Mouse (Mus musculus): ENCODE measurements around the gene Lrmda. TPM values are rescaled to one million over a fixed set of nuclear protein-coding genes. Genes with fewer than 3 reads are reported as not detected.
"Not testable (repeated sequence)": the region's sequence is repeated elsewhere in the genome, so short reads cannot be mapped to it uniquely, and the experiment has no call there.

Gene Lrmda
- polyA plus RNA-seq, 1 experiment from 2014 or later: 0.23 TPM

- no peak overlapping the region for H3K4me3 ChIP-seq (replicated peaks)
- peaks cover 39% of the 10 kb centered on the region for H3K4me1 ChIP-seq (replicated peaks)
- no peak overlapping the region for H3K27ac ChIP-seq
- peak; percentile 47 for ATAC-seq
- WGBS: 19% methylated on average over 6 of the region's 6 CpGs
- peak overlapping the region; percentile 26 for H3K4me2 ChIP-seq (replicated peaks)
- H3K36me3 ChIP-seq: no peaks in the 10 kb centered on the region
- H3K9me3 ChIP-seq: no peaks in the 10 kb centered on the region
- no peak overlapping the region for H3K9ac ChIP-seq (replicated peaks)
- peaks cover 47% of the 10 kb centered on the region for H3K27me3 ChIP-seq
Observed at GRCm38 (mm10) chr14:22578224-22578623, 558.7 kb downstream of the Lrmda start.

- no peak for ATAC-seq
Observed at GRCm38 (mm10) chr14:22578986-22579385, 559.5 kb downstream of the Lrmda start.

GRCm38 (mm10) chr14:22582065-22582464 lies 562.6 kb downstream of the Lrmda start:
- peaks cover 24% of the 10 kb centered on the region for H3K27me3 ChIP-seq
- ATAC-seq: no peak
- WGBS: 94% methylated on average over 9 of the region's 9 CpGs
- no peak overlapping the region for H3K27ac ChIP-seq
- peaks cover 17% of the 10 kb centered on the region for H3K4me1 ChIP-seq (replicated peaks)
- no peaks in the 10 kb centered on the region for H3K9me3 ChIP-seq
- H3K9ac ChIP-seq (replicated peaks): no peak overlapping the region
- no peak overlapping the region for H3K4me2 ChIP-seq (replicated peaks)
- H3K36me3 ChIP-seq: no peaks in the 10 kb centered on the region
- no peak overlapping the region for H3K4me3 ChIP-seq (replicated peaks)

More at GRCm38 (mm10) chr14:22578986-22579385, 559.5 kb downstream of the Lrmda start:
- Histone ChIP-seq H3K4me2 (replicated peaks) (no peak overlapping the region), H3K4me3 (replicated peaks) (no peak overlapping the region), H3K4me1 (replicated peaks) (peaks cover 39% of the 10 kb centered on the region), H3K27ac (no peak overlapping the region), H3K9ac (replicated peaks) (no peak overlapping the region), H3K36me3 (no peaks in the 10 kb centered on the region), H3K27me3 (peaks cover 40% of the 10 kb centered on the region), H3K9me3 (no peaks in the 10 kb centered on the region)
- WGBS: 90% methylated on average over 3 of the region's 3 CpGs

- WGBS: 87% methylated on average over 4 of the region's 4 CpGs
- H3K9ac ChIP-seq (replicated peaks): no peak overlapping the region
- H3K4me3 ChIP-seq (replicated peaks): no peak overlapping the region
Observed at GRCm38 (mm10) chr14:22586281-22586680, 566.8 kb downstream of the Lrmda start.

GRCm38 (mm10) chr14:22586796-22587195 lies 567.3 kb downstream of the Lrmda start:
- Histone ChIP-seq H3K9ac (replicated peaks) (no peak overlapping the region), H3K27ac (no peak overlapping the region), H3K4me2 (replicated peaks) (no peak overlapping the region), H3K27me3 (peaks cover 3% of the 10 kb centered on the region; the same call in 1 of the 2 replicates), H3K9me3 (no peaks in the 10 kb centered on the region), H3K36me3 (no peaks in the 10 kb centered on the region), H3K4me1 (replicated peaks) (no peaks in the 10 kb centered on the region), H3K4me3 (replicated peaks) (no peak overlapping the region)
- WGBS: 89% methylated on average over 4 of the region's 4 CpGs
- no peak for ATAC-seq

More at GRCm38 (mm10) chr14:22586281-22586680, 566.8 kb downstream of the Lrmda start:
- H3K9me3 ChIP-seq: no peaks in the 10 kb centered on the region
- no peaks in the 10 kb centered on the region for H3K36me3 ChIP-seq
- H3K27me3 ChIP-seq: peaks cover 3% of the 10 kb centered on the region; the same call in 1 of the 2 replicates
- ATAC-seq: no peak
- H3K4me2 ChIP-seq (replicated peaks): no peak overlapping the region
- no peak overlapping the region for H3K27ac ChIP-seq
- no peaks in the 10 kb centered on the region for H3K4me1 ChIP-seq (replicated peaks)

- no peak for ATAC-seq
- Histone ChIP-seq H3K27me3 (peaks cover 8% of the 10 kb centered on the region; the same call in 1 of the 2 replicates), H3K4me2 (replicated peaks) (no peak overlapping the region), H3K9ac (replicated peaks) (no peak overlapping the region), H3K4me1 (replicated peaks) (no peaks in the 10 kb centered on the region), H3K4me3 (replicated peaks) (no peak overlapping the region), H3K9me3 (no peaks in the 10 kb centered on the region), H3K27ac (no peak overlapping the region), H3K36me3 (no peaks in the 10 kb centered on the region)
- WGBS: 77% methylated on average over 4 of the region's 4 CpGs
Observed at GRCm38 (mm10) chr14:22587285-22587957, 567.9 kb downstream of the Lrmda start.

- H3K27ac ChIP-seq: no peak overlapping the region
- no peaks in the 10 kb centered on the region for H3K9me3 ChIP-seq
- H3K4me2 ChIP-seq (replicated peaks): no peak overlapping the region
- no peaks in the 10 kb centered on the region for H3K4me1 ChIP-seq (replicated peaks)
- H3K27me3 ChIP-seq: peaks cover 5% of the 10 kb centered on the region; the same call in 1 of the 2 replicates
- H3K36me3 ChIP-seq: no peaks in the 10 kb centered on the region
- no peak for ATAC-seq
- 80% methylated on average over 4 of the region's 4 CpGs for WGBS
- H3K9ac ChIP-seq (replicated peaks): no peak overlapping the region
- no peak overlapping the region for H3K4me3 ChIP-seq (replicated peaks)
Observed at GRCm38 (mm10) chr14:22587958-22588296, 568.4 kb downstream of the Lrmda start.

- H3K27ac ChIP-seq; H3K4me2 ChIP-seq (replicated peaks); H3K9me3 ChIP-seq; H3K9ac ChIP-seq (replicated peaks); H3K27me3 ChIP-seq; H3K4me1 ChIP-seq (replicated peaks); H3K4me3 ChIP-seq (replicated peaks); ATAC-seq; H3K36me3 ChIP-seq: not testable (repeated sequence)
- WGBS: 85% methylated on average over 1 of the region's 1 CpGs
Observed at GRCm38 (mm10) chr14:22588394-22588793, 568.9 kb downstream of the Lrmda start.

- Histone ChIP-seq H3K4me3 (replicated peaks) (no peak overlapping the region), H3K9ac (replicated peaks) (no peak overlapping the region), H3K27me3 (peaks cover 5% of the 10 kb centered on the region; the same call in 1 of the 2 replicates), H3K4me1 (replicated peaks) (no peaks in the 10 kb centered on the region), H3K27ac (no peak overlapping the region), H3K9me3 (no peaks in the 10 kb centered on the region), H3K36me3 (no peaks in the 10 kb centered on the region), H3K4me2 (replicated peaks) (no peak overlapping the region)
- ATAC-seq: peak; percentile 73
- 25% methylated on average over 7 of the region's 7 CpGs for WGBS
Observed at GRCm38 (mm10) chr14:22589503-22590215, 570.1 kb downstream of the Lrmda start.

GRCm38 (mm10) chr14:22591186-22591585 lies 571.7 kb downstream of the Lrmda start:
- peaks cover 5% of the 10 kb centered on the region; the same call in 1 of the 2 replicates for H3K27me3 ChIP-seq
- no peak overlapping the region for H3K4me3 ChIP-seq (replicated peaks)
- no peak for ATAC-seq
- no peaks in the 10 kb centered on the region for H3K9me3 ChIP-seq
- WGBS: 72% methylated on average over 2 of the region's 2 CpGs
- H3K36me3 ChIP-seq: no peaks in the 10 kb centered on the region
- H3K27ac ChIP-seq: no peak overlapping the region
- H3K4me2 ChIP-seq (replicated peaks): no peak overlapping the region
- H3K4me1 ChIP-seq (replicated peaks): no peaks in the 10 kb centered on the region
- no peak overlapping the region for H3K9ac ChIP-seq (replicated peaks)

- no peak overlapping the region for H3K27ac ChIP-seq
- H3K9me3 ChIP-seq: peaks cover 3% of the 10 kb centered on the region; the same call in 1 of the 2 replicates
- H3K27me3 ChIP-seq: no peaks in the 10 kb centered on the region
- peaks cover 15% of the 10 kb centered on the region for H3K4me1 ChIP-seq (replicated peaks)
- H3K4me3 ChIP-seq (replicated peaks): no peak overlapping the region
- no peaks in the 10 kb centered on the region for H3K36me3 ChIP-seq
- no peak overlapping the region for H3K9ac ChIP-seq (replicated peaks)
- no peak overlapping the region for H3K4me2 ChIP-seq (replicated peaks)
- 83% methylated on average over 2 of the region's 2 CpGs for WGBS
- ATAC-seq: no peak
Observed at GRCm38 (mm10) chr14:22597508-22597907, 578.0 kb downstream of the Lrmda start.

- no peak for ATAC-seq
- Histone ChIP-seq H3K27me3 (no peaks in the 10 kb centered on the region; the same call in 1 of the 2 replicates), H3K4me2 (replicated peaks) (no peak overlapping the region), H3K4me1 (replicated peaks) (peaks cover 15% of the 10 kb centered on the region), H3K27ac (no peak overlapping the region), H3K4me3 (replicated peaks) (no peak overlapping the region), H3K36me3 (no peaks in the 10 kb centered on the region), H3K9ac (replicated peaks) (no peak overlapping the region), H3K9me3 (peaks cover 3% of the 10 kb centered on the region; the same call in 1 of the 2 replicates)
- WGBS: 68% methylated on average over 5 of the region's 5 CpGs
Observed at GRCm38 (mm10) chr14:22598638-22599037, 579.1 kb downstream of the Lrmda start.
